Mouse (Mus musculus) liver, embryonic 12.5 days (tissue): ENCODE data around the gene Tmprss6. TPM values are rescaled to one million over a fixed set of nuclear protein-coding genes. Genes with fewer than 3 reads are reported as not detected.

Source experiments
- ATAC-seq: fragments of 200-750 bp; cut with Nextera tagmentation; 2 replicates; pipeline ENCODE4 v1.8.0; 2017; ENCODE audit warnings: moderate number of reproducible peaks, mild to moderate bottlenecking, moderate library complexity
- H3K27ac ChIP-seq: fragments of 300-500 bp; sonication (generic); 2 replicates; pipeline ENCODE4 v1.5.1; 2016; ENCODE audit warnings: mild to moderate bottlenecking
- H3K27me3 ChIP-seq: fragments of 300-500 bp; sonication (generic); replicated peaks from 2 replicates; pipeline ENCODE4 v1.6.1; 2016; ENCODE audit warnings: mild to moderate bottlenecking, moderate library complexity
- H3K36me3 ChIP-seq: fragments of 300-500 bp; sonication (generic); 2 replicates; pipeline ENCODE4 v1.6.1; 2016; ENCODE audit warnings: mild to moderate bottlenecking, moderate library complexity
- H3K4me1 ChIP-seq: fragments of 300-500 bp; sonication (generic); 2 replicates; pipeline ENCODE4 v1.6.1; 2016
- H3K4me2 ChIP-seq: fragments of 300-500 bp; sonication (generic); 2 replicates; pipeline ENCODE4 v1.6.1; 2016; ENCODE audit warnings: mild to moderate bottlenecking, moderate library complexity
- H3K4me3 ChIP-seq: fragments of 300-500 bp; sonication (generic); 2 replicates; pipeline ENCODE4 v1.5.1; 2016; ENCODE audit warnings: mild to moderate bottlenecking, moderate library complexity
- H3K9ac ChIP-seq: fragments of 300-500 bp; sonication (generic); 2 replicates; pipeline ENCODE4 v1.6.1; 2016; ENCODE audit warnings: mild to moderate bottlenecking, moderate library complexity
- H3K9me3 ChIP-seq: fragments of 300-500 bp; sonication (generic); replicated peaks from 2 replicates; pipeline ENCODE4 v1.6.1; 2016; ENCODE audit warnings: mild to moderate bottlenecking, moderate library complexity
- WGBS: fragments of 180-500 bp; shearing (Covaris S2); methylation state at CpG from one replicate; pipeline ENCODE4 v1.1.7; 2016; ENCODE audit not compliant: insufficient replicate concordance; 5-methylcytosine and 5-hydroxymethylcytosine counted together
- polyA plus RNA-seq: library from polyadenylated mRNA; unstranded; fragments of >200 nt; fragmentation: Nextera tagmentation; extraction: Ambion mirVana; gene quantifications from 2 replicates; pipeline ENCODE4 v1.2.1, GENCODE M21; 2016

Gene Tmprss6
- polyA plus RNA-seq, 1 experiment from 2014 or later, result 6.7 TPM

- Histone ChIP-seq H3K27ac (no peak overlapping the region), H3K36me3 (no peaks in the 10 kb centered on the region), H3K4me2 (no peak overlapping the region), H3K4me1 (peaks cover 6% of the 10 kb centered on the region; the same call in 1 of the 2 replicates), H3K4me3 (no peak overlapping the region), H3K27me3 (no peaks in the 10 kb centered on the region; the same call in 1 of the 2 replicates), H3K9ac (no peak overlapping the region), H3K9me3 (no peaks in the 10 kb centered on the region)
- WGBS, result 61% methylated on average over 10 of the region's 10 CpGs
- no peak for ATAC-seq
These were observed 11.2 kb downstream of the Tmprss6 start for GRCm38 (mm10) chr15:78457193-78457592.

- no peak overlapping the region for H3K9ac ChIP-seq
- no peak overlapping the region for H3K4me2 ChIP-seq
- H3K27ac ChIP-seq, result no peak overlapping the region
- no peaks in the 10 kb centered on the region for H3K27me3 ChIP-seq
- no peaks in the 10 kb centered on the region for H3K36me3 ChIP-seq
- ATAC-seq, result no peak
- H3K4me3 ChIP-seq, result no peak overlapping the region
- whole genome bisulfite sequencing, result 54% methylated on average over 7 of the region's 7 CpGs
- H3K4me1 ChIP-seq, result peaks cover 14% of the 10 kb centered on the region; the same call in 1 of the 2 replicates
- H3K9me3 ChIP-seq, result no peaks in the 10 kb centered on the region
These were observed 12.4 kb downstream of the Tmprss6 start for GRCm38 (mm10) chr15:78456051-78456450.

- Histone ChIP-seq H3K9me3 (no peaks in the 10 kb centered on the region), H3K4me1 (peaks cover 22% of the 10 kb centered on the region), H3K36me3 (no peaks in the 10 kb centered on the region), H3K27me3 (no peaks in the 10 kb centered on the region), H3K9ac (no peak overlapping the region), H3K4me3 (no peak overlapping the region), H3K27ac (no peak overlapping the region), H3K4me2 (no peak overlapping the region)
- WGBS, result 38% methylated on average over 4 of the region's 4 CpGs
- no peak for ATAC-seq
These were observed 13.3 kb downstream of the Tmprss6 start for GRCm38 (mm10) chr15:78455168-78455567.

GRCm38 (mm10) chr15:78452929-78453328 is 15.5 kb downstream of the Tmprss6 start:
- Histone ChIP-seq H3K4me1 (peaks cover 42% of the 10 kb centered on the region), H3K36me3 (no peaks in the 10 kb centered on the region), H3K4me3 (no peak overlapping the region), H3K9me3 (no peaks in the 10 kb centered on the region), H3K9ac (no peak overlapping the region), H3K27me3 (no peaks in the 10 kb centered on the region), H3K27ac (no peak overlapping the region), H3K4me2 (no peak overlapping the region)
- WGBS, result 80% methylated on average over 3 of the region's 3 CpGs
- no peak for ATAC-seq

GRCm38 (mm10) chr15:78451201-78451600 is 17.2 kb downstream of the Tmprss6 start:
- ATAC-seq, result no peak
- WGBS, result 65% methylated on average over 2 of the region's 2 CpGs
- H3K27ac ChIP-seq, result no peak overlapping the region

GRCm38 (mm10) chr15:78450419-78450768 is 18.0 kb downstream of the Tmprss6 start:
- H3K4me3 ChIP-seq, result no peak overlapping the region
- H3K4me2 ChIP-seq, result peak overlapping the region; percentile 32; the same call in 1 of the 2 replicates
- H3K36me3 ChIP-seq, result no peaks in the 10 kb centered on the region
- H3K9ac ChIP-seq, result peak overlapping the region; percentile 45; the same call in 1 of the 2 replicates
- 67% methylated on average over 6 of the region's 6 CpGs for WGBS
- H3K27ac ChIP-seq, result peak overlapping the region; percentile 75
- ATAC-seq, result no peak
- H3K27me3 ChIP-seq, result peaks cover 5% of the 10 kb centered on the region; the same call in 1 of the 2 replicates
- H3K9me3 ChIP-seq, result no peaks in the 10 kb centered on the region
- peaks cover 44% of the 10 kb centered on the region for H3K4me1 ChIP-seq

More at GRCm38 (mm10) chr15:78451201-78451600, 17.2 kb downstream of the Tmprss6 start:
- Histone ChIP-seq H3K27me3 (no peaks in the 10 kb centered on the region; the same call in 1 of the 2 replicates), H3K9ac (no peak overlapping the region), H3K9me3 (no peaks in the 10 kb centered on the region), H3K4me3 (no peak overlapping the region), H3K4me2 (no peak overlapping the region), H3K36me3 (no peaks in the 10 kb centered on the region), H3K4me1 (peaks cover 44% of the 10 kb centered on the region)

- no peaks in the 10 kb centered on the region for H3K9me3 ChIP-seq
- peak; percentile 60 for ATAC-seq
- peak overlapping the region; percentile 45; the same call in 1 of the 2 replicates for H3K9ac ChIP-seq
- peak overlapping the region; percentile 75 for H3K27ac ChIP-seq
- WGBS, result 19% methylated on average over 7 of the region's 7 CpGs
- peak overlapping the region; percentile 32; the same call in 1 of the 2 replicates for H3K4me2 ChIP-seq
- no peak overlapping the region for H3K4me3 ChIP-seq
- H3K36me3 ChIP-seq, result no peaks in the 10 kb centered on the region
- peaks cover 44% of the 10 kb centered on the region for H3K4me1 ChIP-seq
- peaks cover 7% of the 10 kb centered on the region; the same call in 1 of the 2 replicates for H3K27me3 ChIP-seq
These were observed 18.6 kb downstream of the Tmprss6 start for GRCm38 (mm10) chr15:78449694-78450418.

- WGBS, result 47% methylated on average over 6 of the region's 6 CpGs
- Histone ChIP-seq H3K36me3 (no peaks in the 10 kb centered on the region), H3K4me2 (no peak overlapping the region), H3K9me3 (no peaks in the 10 kb centered on the region), H3K27ac (peak overlapping the region; percentile 75), H3K4me3 (no peak overlapping the region), H3K9ac (peak overlapping the region; percentile 12; the same call in 1 of the 2 replicates), H3K4me1 (peaks cover 44% of the 10 kb centered on the region), H3K27me3 (peaks cover 7% of the 10 kb centered on the region; the same call in 1 of the 2 replicates)
- no peak for ATAC-seq
These were observed 19.3 kb downstream of the Tmprss6 start for GRCm38 (mm10) chr15:78449131-78449530.

GRCm38 (mm10) chr15:78447746-78448535 is 20.5 kb downstream of the Tmprss6 start:
- no peaks in the 10 kb centered on the region for H3K36me3 ChIP-seq
- H3K9ac ChIP-seq, result peak overlapping the region; percentile 65
- peaks cover 44% of the 10 kb centered on the region for H3K4me1 ChIP-seq
- H3K27ac ChIP-seq, result peak overlapping the region; percentile 84
- no peaks in the 10 kb centered on the region for H3K9me3 ChIP-seq
- peak overlapping the region; percentile 85 for H3K4me2 ChIP-seq
- peaks cover 12% of the 10 kb centered on the region; the same call in 1 of the 2 replicates for H3K27me3 ChIP-seq
- WGBS, result 2% methylated on average over 22 of the region's 22 CpGs
- peak overlapping the region; percentile 55 for H3K4me3 ChIP-seq
- ATAC-seq, result peak; percentile 30; the same call in 1 of the 2 replicates

- H3K36me3 ChIP-seq, result no peaks in the 10 kb centered on the region
- peak overlapping the region; percentile 85; the same call in 1 of the 2 replicates for H3K4me2 ChIP-seq
- no peak for ATAC-seq
- peaks cover 12% of the 10 kb centered on the region for H3K27me3 ChIP-seq
- no peak overlapping the region for H3K9ac ChIP-seq
- H3K9me3 ChIP-seq, result no peaks in the 10 kb centered on the region
- peaks cover 38% of the 10 kb centered on the region for H3K4me1 ChIP-seq
- no peak overlapping the region for H3K4me3 ChIP-seq
- WGBS, result 48% methylated on average over 7 of the region's 7 CpGs
- H3K27ac ChIP-seq, result no peak overlapping the region
These were observed 21.3 kb downstream of the Tmprss6 start for GRCm38 (mm10) chr15:78447121-78447520.

GRCm38 (mm10) chr15:78443857-78444256 is 24.6 kb downstream of the Tmprss6 start:
- 45% methylated on average over 6 of the region's 6 CpGs for WGBS
- H3K27me3 ChIP-seq, result peaks cover 31% of the 10 kb centered on the region
- H3K4me3 ChIP-seq, result no peak overlapping the region
- no peaks in the 10 kb centered on the region for H3K9me3 ChIP-seq
- H3K27ac ChIP-seq, result no peak overlapping the region
- no peak overlapping the region for H3K9ac ChIP-seq
- peaks cover 9% of the 10 kb centered on the region for H3K4me1 ChIP-seq
- no peak for ATAC-seq
- H3K4me2 ChIP-seq, result no peak overlapping the region
- no peaks in the 10 kb centered on the region for H3K36me3 ChIP-seq

GRCm38 (mm10) chr15:78442231-78442630 is 26.2 kb downstream of the Tmprss6 start:
- peaks cover 10% of the 10 kb centered on the region for H3K4me1 ChIP-seq
- no peaks in the 10 kb centered on the region for H3K9me3 ChIP-seq
- no peaks in the 10 kb centered on the region for H3K36me3 ChIP-seq
- no peak overlapping the region for H3K9ac ChIP-seq
- H3K27me3 ChIP-seq, result peaks cover 47% of the 10 kb centered on the region
- H3K4me3 ChIP-seq, result no peak overlapping the region
- H3K27ac ChIP-seq, result no peak overlapping the region
- no peak for ATAC-seq
- H3K4me2 ChIP-seq, result no peak overlapping the region
- WGBS, result 79% methylated on average over 19 of the region's 19 CpGs
